Mouse (Mus musculus) spleen, adult 2 months (tissue): ENCODE data around the gene Dclk1. TPM values are rescaled to one million over a fixed set of nuclear protein-coding genes. Genes with fewer than 3 reads are reported as not detected.

ENCODE experiments used
- DNase-seq, 2 experiments: peaks; one replicate each; pipeline versions ENCODE4 v3.0.0 to v3.0.0-alpha.2; 2012 to 2021; ENCODE audit warnings: low spot score in 2 of 2, low read depth in 1 of 2
- H3K27ac ChIP-seq: fragments of 200-500 bp; 2 replicates; pipeline ENCODE4 v1.5.1; 2012; ENCODE audit warnings: low read length, inconsistent platforms; ENCODE audit not compliant: insufficient read depth
- H3K27me3 ChIP-seq: fragments of 200-500 bp; 2 replicates; pipeline ENCODE4 v1.6.1; 2012; ENCODE audit warnings: mild to moderate bottlenecking, moderate library complexity, low read length, inconsistent platforms; ENCODE audit not compliant: control insufficient read depth, insufficient read depth
- H3K36me3 ChIP-seq: fragments of 200-500 bp; 2 replicates; pipeline ENCODE4 v1.6.1; 2012; ENCODE audit warnings: mild to moderate bottlenecking, low read length, inconsistent platforms; ENCODE audit not compliant: control insufficient read depth, insufficient read depth
- H3K4me1 ChIP-seq: fragments of 200-500 bp; 2 replicates; pipeline ENCODE4 v1.6.1; 2011; ENCODE audit warnings: inconsistent platforms; ENCODE audit not compliant: control insufficient read depth, insufficient read depth, insufficient read length
- H3K4me3 ChIP-seq: fragments of 200-500 bp; 2 replicates; pipeline ENCODE4 v1.5.1; 2011; ENCODE audit warnings: mild to moderate bottlenecking, inconsistent platforms; ENCODE audit not compliant: insufficient read depth, insufficient read length; ENCODE audit errors: extremely low read depth
- CTCF ChIP-seq: fragments of 200-500 bp; IDR thresholded peaks from 2 replicates; pipeline ENCODE4 v1.5.1; 2011; ENCODE audit warnings: mild to moderate bottlenecking, inconsistent platforms; ENCODE audit not compliant: insufficient read depth, insufficient read length, insufficient replicate concordance; ENCODE audit errors: extremely low read depth
- POLR2A ChIP-seq: fragments of 200-500 bp; IDR thresholded peaks from 2 replicates; pipeline ENCODE4 v1.6.1; 2011; ENCODE audit warnings: low read depth, low read length, inconsistent platforms
- WGBS: fragments of 180-500 bp; shearing (Covaris S2); methylation state at CpG from one replicate; pipeline ENCODE4 v1.1.7; 2018; 5-methylcytosine and 5-hydroxymethylcytosine counted together
- polyA plus RNA-seq: library from polyadenylated mRNA; depleted of rRNA; stranded (reverse); fragments of >200 nt; gene quantifications from 2 replicates; pipeline ENCODE4 v1.2.3, GENCODE M21; 2012

The Dclk1 gene
- polyA plus RNA-seq, 1 experiment, result 3.0 TPM

GRCm38 (mm10) chr3:55515966-55516365 lies 273.8 kb downstream of the Dclk1 start:
- Histone ChIP-seq H3K4me3 (no peak overlapping the region), H3K27ac (no peak overlapping the region), H3K36me3 (no peaks in the 10 kb centered on the region), H3K27me3 (no peaks in the 10 kb centered on the region), H3K4me1 (no peaks in the 10 kb centered on the region; the same call in 1 of the 2 replicates)
- TF ChIP-seq POLR2A (no peak), CTCF (no peak)
- no peak for DNase-seq
- WGBS, result 93% methylated on average over 5 of the region's 5 CpGs

GRCm38 (mm10) chr3:55517454-55518014 lies 275.4 kb downstream of the Dclk1 start:
- Histone ChIP-seq H3K4me3 (peak overlapping the region; percentile 10; the same call in 1 of the 2 replicates), H3K27me3 (no peaks in the 10 kb centered on the region), H3K27ac (no peak overlapping the region), H3K36me3 (no peaks in the 10 kb centered on the region), H3K4me1 (no peaks in the 10 kb centered on the region; the same call in 1 of the 2 replicates)
- no peak for TF ChIP-seq POLR2A
- TF ChIP-seq CTCF, result no peak
- DNase-seq, result no peak
- 11% methylated on average over 17 of the region's 17 CpGs for WGBS

GRCm38 (mm10) chr3:55520240-55521180 lies 278.3 kb downstream of the Dclk1 start:
- 36% methylated on average over 12 of the region's 12 CpGs for WGBS
- DNase-seq, result peak in 1 of 2 experiments; percentile 24
- no peaks in the 10 kb centered on the region for H3K27me3 ChIP-seq
- H3K4me3 ChIP-seq, result no peak overlapping the region
- H3K4me1 ChIP-seq, result no peaks in the 10 kb centered on the region; the same call in 1 of the 2 replicates
- TF ChIP-seq POLR2A (no peak), CTCF (peak; percentile 28; the same call in 1 of the 2 replicates)
- no peak overlapping the region for H3K27ac ChIP-seq
- no peaks in the 10 kb centered on the region for H3K36me3 ChIP-seq

GRCm38 (mm10) chr3:55521776-55522175 lies 279.6 kb downstream of the Dclk1 start:
- Histone ChIP-seq H3K27me3 (no peaks in the 10 kb centered on the region), H3K36me3 (no peaks in the 10 kb centered on the region), H3K4me1 (no peaks in the 10 kb centered on the region; the same call in 1 of the 2 replicates), H3K4me3 (no peak overlapping the region), H3K27ac (no peak overlapping the region)
- no peak for DNase-seq
- WGBS, result 91% methylated on average over 8 of the region's 8 CpGs
- TF ChIP-seq POLR2A (no peak), CTCF (no peak)

- H3K27me3 ChIP-seq, result no peaks in the 10 kb centered on the region
- no peaks in the 10 kb centered on the region for H3K4me1 ChIP-seq
- TF ChIP-seq POLR2A (no peak), CTCF (no peak)
- H3K4me3 ChIP-seq, result no peak overlapping the region
- H3K36me3 ChIP-seq, result no peaks in the 10 kb centered on the region
- WGBS, result 91% methylated on average over 7 of the region's 7 CpGs
- no peak for DNase-seq
- H3K27ac ChIP-seq, result no peak overlapping the region
These were observed 281.1 kb downstream of the Dclk1 start for GRCm38 (mm10) chr3:55523224-55523623.

- Histone ChIP-seq H3K27ac (no peak overlapping the region), H3K4me1 (no peaks in the 10 kb centered on the region), H3K27me3 (no peaks in the 10 kb centered on the region), H3K4me3 (no peak overlapping the region), H3K36me3 (no peaks in the 10 kb centered on the region)
- 82% methylated on average over 16 of the region's 16 CpGs for WGBS
- no peak for DNase-seq
- TF ChIP-seq CTCF, result no peak
- no peak for TF ChIP-seq POLR2A
These were observed 281.7 kb downstream of the Dclk1 start for GRCm38 (mm10) chr3:55523735-55524477.
